Mouse (Mus musculus): ENCODE measurements around the gene Ikzf1. TPM values are rescaled to one million over a fixed set of nuclear protein-coding genes. Genes with fewer than 3 reads are reported as not detected.

The Ikzf1 gene
- total RNA-seq (2021) = 1 to 10 TPM; 3.4 to 4.0 TPM
- long read RNA-seq, experiment 1, partial matches to known transcripts = 1 of 3 reads
- long read RNA-seq, experiment 1, other reads (novel, unspliced or antisense) = 1 of 3 reads
- long read RNA-seq, experiment 2, full-length matches to known transcripts = 2 of 3 reads
- long read RNA-seq, experiment 2, partial matches to known transcripts = 1 of 3 reads
- long read RNA-seq, experiment 2, other reads (novel, unspliced or antisense) = 0 of 3 reads

DNA sequence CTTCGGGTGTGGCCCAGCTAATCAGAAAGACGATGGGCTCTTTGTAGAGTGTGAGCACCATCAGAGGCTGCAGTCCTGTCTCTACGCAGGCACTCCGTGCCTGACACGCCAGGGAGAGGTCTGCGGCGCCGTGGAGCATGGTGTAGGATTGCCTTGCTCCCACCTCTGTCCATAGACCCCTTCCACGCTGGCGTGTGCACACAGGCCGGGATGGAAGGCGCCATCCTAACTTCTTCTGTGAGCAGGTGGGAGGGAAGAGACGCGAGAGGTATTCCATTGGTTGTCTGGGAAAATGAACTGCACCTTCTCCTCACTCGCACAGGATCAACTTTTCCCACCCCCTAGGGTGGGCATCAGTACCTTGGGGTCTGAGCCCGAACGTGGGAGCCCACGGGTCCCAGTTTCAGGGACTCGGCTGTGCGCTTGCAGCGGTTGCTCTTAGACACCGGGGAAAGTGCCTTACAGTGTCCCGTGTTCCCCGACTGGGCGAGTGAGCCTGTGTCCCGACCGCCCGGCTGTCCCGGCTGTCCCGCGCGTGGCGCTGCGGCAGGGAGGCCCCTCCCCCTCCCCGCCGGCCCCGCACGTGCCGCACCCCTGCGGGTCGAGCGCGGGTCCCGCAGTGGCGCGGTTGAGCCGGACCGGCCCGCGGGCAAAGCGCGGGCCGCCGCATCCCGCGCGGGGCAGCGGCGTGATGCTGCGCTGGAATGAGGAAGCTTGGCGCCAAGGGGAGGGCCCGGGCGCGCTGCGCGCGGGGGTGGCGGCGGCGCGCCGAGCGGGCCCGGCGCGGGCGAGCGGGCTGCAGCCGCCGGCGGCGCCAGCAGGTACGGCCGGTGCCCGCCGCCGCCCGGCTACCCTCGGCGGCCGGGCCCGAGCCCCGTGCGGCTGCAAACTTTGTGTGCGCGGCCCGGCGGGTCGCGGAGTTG is at the start of gene Ikzf1:
TSS of gene Ikzf1 (plus strand) at position 74 of the 923 bp plus-strand sequence.
- intact Hi-C loops (cut with DNase I) = no loop called here
- DNase-seq (ENCODE audit: low spot score in 2 of 2) = no peak

DNA sequence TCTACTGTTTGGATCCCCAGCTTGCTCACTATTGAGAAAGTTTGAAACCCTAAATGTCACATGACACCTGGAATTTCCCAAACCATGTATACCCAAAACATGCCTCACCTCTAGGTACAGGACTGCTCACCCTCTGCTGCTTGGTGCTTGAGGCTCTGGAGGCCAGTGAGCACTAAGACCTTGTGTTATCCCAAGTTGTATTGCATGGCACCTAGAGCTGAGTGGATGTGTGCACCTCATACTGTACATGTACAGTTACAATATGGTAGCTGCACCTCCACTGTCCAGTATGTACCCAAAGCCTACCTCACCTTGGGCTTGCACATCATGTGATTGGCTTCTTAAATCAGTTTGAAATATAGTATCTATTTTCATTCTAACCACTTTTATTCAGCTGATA is 40.5 kb upstream of the Ikzf1 start:
- intact Hi-C loops (cut with DNase I) = no loop called here
- no peak for DNase-seq (ENCODE audit: low spot score in 2 of 2)

DNA sequence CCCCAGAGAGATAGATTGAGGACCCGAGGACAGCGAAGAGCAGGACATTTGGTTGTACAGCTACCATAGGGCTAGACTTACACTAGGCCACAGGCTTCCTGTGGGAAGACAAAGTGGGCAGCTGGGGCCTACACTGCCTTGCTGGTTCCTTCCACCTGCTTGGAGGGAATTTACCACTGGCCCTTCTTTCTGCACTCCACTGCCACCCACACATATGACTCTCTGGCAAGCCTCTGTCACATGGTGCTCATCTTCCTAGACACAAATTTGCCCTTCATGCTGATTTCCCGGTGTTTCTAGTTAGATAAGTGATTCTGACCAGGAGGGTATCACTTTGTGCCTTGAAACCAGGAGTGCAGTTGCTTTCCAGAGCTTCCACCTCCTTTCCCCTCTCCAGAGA is 28.4 kb upstream of the Ikzf1 start:
- DNase-seq (ENCODE audit: low spot score in 2 of 2) = no peak
- intact Hi-C loops (cut with DNase I) = no loop called here

DNA sequence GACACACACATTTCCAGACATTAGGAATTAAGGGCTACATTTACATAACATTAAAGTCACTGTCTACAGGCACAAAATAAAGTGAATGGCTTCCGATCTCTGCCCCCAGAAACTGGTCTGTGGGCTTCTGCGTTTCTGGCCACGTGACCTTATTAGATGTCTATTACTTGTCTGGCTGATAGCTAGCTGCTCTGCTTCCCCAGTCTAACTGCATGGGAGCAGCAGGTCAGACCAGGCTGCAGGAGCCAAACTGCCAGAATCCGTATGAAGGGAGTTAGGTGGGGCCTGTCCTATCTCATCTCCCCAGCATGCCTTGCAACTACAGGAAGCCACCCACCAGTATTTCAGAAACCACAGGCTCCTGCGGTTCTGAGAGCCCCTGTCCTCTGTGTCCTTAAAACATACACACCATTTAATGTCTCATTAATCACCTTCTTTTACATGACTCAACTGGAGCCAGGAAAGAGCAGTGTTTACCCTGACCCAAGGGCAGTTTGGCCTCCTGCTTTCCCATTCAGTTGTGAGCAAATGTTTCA is 27.7 kb upstream of the Ikzf1 start:
- intact Hi-C loops (cut with DNase I) = no loop called here
- no peak for DNase-seq (ENCODE audit: low spot score in 2 of 2)

DNA sequence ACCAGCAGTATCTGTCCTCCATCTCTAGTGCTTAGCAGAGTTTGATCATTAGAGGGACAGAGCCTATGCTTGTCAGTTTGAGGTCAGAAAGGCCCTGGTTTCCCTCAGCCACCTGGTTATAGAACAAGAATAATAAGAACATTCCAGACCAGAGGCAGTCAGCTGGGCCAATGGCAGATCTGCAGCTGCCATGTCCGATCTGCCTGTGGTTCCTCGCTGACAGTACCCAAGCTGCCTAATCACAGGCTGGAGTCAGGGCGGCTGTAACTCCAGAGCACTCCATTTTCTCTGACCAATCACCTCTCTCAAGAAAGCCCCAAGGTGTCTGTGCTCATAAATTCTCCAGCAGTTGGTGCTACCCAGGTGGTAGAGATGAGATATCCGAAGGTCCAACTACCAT is 27.2 kb upstream of the Ikzf1 start:
- DNase-seq (ENCODE audit: low spot score in 2 of 2) = no peak
- intact Hi-C loops (cut with DNase I) = no loop called here

DNA sequence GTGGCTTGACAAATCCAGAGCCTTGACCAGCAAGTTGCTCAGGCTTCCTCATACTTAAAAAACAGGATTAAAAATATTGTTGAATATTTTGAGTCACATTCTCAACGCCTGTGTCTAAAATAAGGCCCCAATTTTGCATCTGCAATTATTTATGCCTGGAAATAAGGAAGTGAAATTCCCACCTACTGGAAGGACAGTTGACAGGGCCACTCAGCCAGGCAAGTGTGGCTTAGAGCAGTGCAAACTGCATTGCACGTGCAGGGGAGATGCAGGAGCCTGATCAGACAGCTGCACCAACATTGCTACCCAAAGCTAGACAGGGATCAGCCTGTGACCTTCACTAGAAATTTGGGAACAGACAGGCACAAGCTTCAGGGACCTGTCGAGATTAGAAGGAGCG is 26.0 kb upstream of the Ikzf1 start:
- intact Hi-C loops (cut with DNase I) = no loop called here
- DNase-seq (ENCODE audit: low spot score in 2 of 2) = no peak

DNA sequence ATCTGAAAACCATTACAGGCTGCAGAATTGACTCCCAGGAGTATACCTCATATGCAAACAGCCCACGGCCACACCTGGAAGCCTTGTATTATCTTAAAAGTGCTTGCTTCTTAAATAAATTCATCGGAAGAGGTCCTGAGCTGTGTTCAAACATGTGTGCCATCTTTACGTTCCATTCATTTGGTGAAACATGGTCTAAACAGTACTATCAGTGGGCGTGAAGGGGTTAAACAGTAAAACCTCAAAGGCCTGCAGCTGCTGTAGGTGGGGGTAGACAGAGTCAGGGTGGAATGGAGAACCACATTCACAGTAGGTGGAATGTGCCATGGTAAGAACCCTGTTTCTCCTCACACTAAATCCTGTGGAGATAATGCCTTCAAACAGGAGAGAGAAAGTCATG is 24.2 kb upstream of the Ikzf1 start:
- intact Hi-C loops (cut with DNase I) = no loop called here
- no peak for DNase-seq (ENCODE audit: low spot score in 2 of 2)

DNA sequence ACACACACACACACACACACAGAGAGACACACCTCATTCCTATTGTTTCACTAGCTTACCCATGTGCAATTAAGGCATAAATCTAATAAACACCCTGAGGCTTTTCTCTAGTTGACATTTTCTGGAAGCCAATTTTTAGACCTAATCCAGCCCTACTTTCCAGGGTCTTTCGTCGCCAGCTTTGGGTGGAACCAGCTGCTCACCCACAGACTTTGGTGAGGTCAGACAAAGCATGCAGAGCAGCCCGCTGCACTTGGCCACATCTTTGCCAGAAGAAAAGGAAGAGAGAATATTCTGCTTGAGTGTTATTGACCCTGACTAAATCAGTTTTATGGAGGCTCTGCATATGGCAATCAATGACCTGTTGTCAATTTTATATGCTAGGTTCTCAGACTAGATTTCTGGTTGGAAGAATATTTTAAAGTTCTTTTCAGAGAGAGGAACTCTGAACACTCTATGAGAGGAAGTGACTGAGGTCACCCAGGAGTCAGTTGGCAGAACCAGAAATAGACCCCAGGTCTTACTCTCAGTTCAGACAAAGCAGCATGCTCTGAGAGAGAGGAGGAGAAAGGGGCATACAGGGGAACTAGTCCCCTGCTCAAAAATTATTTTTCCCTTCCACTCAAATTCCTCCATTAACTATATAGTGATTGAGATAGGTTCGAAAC is 17.4 kb upstream of the Ikzf1 start:
- no peak for DNase-seq (ENCODE audit: low spot score in 2 of 2)
- intact Hi-C loops (cut with DNase I) = no loop called here

DNA sequence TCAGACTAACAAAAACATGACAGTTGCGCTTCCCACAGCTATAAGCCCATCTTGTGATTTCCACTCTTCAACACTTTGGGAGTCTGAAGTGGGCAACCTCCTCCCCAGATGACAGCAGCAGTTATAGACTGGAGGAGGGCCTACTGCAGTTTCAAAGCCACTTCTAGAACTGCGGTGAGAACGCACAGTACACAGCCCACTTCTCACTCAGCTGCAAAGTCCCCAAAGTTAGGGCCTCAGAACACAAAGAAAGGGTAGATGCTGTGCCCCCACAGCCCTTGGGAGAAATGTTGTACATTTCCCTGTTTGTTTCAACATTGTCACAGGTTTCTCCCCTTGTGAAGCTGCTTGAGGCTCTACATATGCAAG is 16.9 kb upstream of the Ikzf1 start:
- no peak for DNase-seq (ENCODE audit: low spot score in 2 of 2)
- intact Hi-C loops (cut with DNase I) = no loop called here

DNA sequence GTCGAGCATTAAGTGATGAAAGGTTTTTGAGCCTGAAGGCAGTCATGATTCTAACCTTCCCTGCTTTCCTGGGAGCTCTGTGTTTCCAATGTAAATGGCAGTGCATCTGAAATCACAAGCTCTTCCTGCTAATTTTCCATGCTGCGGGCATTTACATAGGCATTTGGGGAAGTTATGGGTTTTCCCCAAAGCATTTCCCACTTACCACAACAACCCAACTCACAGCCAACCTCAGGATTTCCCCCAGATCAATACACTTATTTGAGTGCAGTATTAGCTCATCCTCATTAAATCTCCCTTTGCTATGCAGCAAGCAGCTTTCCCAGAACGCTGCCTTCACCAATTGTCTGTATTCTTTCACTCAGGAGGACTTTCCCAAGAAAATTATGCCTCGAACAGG is 11.8 kb upstream of the Ikzf1 start:
- intact Hi-C loops (cut with DNase I) = no loop called here
- no peak for DNase-seq (ENCODE audit: low spot score in 2 of 2)

DNA sequence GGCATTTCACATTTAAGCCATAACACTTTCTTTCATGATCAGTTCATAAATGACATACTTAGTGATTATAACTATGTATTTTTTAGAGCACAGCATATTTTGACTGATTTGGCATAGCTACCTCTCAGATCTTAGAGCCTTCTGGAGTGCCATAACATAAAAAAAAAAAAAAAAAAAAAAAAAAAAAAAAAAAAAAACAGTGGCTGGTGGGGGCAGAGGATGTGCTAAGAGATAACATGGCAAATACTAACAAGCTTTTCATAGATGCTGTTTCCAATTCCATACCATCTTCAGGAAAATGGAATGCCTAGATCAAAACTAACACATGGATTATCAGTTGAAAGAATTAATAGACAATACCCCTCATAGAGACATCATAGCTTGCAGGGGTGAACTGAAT is 9.7 kb upstream of the Ikzf1 start:
- DNase-seq (ENCODE audit: low spot score in 2 of 2) = no peak
- intact Hi-C loops (cut with DNase I) = no loop called here

DNA sequence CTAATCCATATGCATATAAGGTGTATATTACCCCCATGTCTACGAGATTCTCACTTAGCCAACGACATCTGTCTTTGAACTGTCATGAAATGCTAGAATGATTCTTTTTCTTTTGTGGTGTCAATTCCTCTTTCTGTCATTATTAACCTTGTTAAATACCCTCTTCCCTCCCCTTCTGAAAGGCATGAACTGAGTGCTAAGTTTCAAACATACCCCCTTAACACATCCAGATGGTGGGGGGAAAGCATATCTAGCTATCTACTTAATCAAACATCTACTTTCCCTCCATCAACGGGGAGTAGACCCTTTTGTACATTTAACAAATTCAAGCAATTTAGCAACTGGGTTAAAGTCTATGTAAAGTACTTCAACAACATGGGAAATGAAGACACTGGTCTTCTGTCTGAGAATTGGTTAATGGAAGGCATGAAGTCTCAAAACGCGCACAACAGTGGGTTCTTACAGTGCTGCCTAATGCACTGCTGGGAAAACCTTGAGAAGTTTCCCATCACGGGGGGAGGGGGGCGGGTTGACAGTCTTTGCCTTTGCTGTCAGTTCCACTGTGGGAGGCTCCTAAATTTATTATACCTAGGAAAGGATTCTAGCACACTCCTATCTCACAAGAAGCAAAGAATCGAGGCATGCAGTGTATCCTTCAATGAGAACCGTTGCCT is 8.6 kb upstream of the Ikzf1 start:
- intact Hi-C loops (cut with DNase I) = no loop called here
- no peak for DNase-seq (ENCODE audit: low spot score in 2 of 2)

DNA sequence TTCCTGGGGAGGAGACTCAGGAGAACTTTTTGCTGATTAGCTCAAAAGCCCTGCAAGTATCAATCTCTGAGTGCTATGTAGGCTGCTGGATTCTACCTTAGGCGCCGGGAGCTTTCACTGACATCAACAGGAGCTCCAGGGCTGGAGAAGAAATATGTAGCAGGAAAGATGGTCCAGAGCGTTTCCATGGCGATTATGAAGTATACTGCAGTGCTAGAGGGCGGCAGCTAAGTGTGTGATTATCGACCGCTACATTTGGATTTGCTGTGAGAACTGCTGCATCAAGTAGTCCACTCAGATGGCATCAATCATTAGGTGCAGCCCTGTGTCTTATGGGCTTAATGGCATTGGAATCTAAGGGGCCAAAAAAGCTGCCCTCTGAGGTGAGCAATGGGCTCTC is 7.6 kb upstream of the Ikzf1 start:
- intact Hi-C loops (cut with DNase I) = no loop called here
- DNase-seq (ENCODE audit: low spot score in 2 of 2) = peak in 1 of 2 experiments; percentile 11

DNA sequence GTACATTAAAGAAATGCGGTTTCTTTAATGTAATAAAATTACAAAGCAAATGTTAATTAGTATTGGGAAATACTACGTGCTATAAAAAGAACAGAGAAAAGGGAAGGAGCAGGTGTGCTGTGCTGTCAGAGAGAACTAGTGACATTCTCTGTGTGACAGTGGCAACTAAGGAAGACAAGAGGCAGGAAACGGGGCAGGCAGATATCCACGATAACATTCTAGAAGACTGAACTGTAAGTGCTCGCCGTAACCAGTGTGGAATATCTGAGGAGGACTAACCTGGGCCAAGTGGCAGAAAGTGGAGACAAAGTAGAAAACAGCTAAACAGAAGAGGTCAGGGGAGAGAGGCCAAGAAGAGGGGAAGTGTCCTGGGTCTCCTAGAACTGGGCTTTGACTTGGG is 5.8 kb upstream of the Ikzf1 start:
- DNase-seq (ENCODE audit: low spot score in 2 of 2) = no peak
- intact Hi-C loops (cut with DNase I) = no loop called here

DNA sequence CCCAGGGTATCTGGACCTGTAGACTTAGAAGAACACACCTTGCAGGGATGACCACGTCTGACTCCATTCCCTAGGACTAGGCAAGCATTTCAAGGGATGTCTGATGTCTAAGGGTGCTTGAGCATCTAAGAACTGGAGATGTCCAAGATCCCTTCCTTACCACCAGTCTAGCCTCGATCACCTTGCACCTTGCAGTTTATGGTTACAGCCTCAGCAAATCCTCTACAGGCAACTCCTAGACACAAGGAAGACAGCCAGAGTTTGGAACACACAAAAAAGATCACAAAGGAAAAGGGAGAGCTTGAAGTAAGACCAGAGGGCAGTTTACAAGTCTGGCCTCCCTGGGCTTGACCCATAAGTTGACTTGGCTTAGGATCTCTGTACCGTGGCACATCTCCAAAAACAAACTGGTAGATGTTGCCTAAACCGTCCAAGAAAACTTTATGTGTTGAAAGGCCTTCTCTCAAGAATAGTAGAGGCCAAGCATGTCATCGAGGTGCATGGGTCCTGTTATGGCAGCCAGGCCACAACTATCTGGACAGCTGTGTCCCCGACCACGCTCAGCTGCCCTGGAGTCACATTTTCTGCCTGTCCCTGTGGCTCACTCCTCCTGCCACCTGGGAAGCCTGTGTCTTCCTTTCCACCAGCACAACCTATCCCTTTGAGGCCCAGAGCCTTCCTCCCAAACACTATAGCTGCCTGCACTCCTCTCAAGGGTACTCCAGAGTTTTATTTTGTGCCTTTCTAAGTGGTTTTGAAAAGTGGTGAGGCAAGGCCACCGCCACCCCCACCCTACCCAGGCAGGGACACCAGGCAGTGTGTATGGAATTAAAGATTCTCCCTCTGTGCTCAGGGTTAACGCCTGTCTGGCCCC is 510 bp upstream of the Ikzf1 start:
- no peak for DNase-seq (ENCODE audit: low spot score in 2 of 2)
- intact Hi-C loops (cut with DNase I) = no loop called here

DNA sequence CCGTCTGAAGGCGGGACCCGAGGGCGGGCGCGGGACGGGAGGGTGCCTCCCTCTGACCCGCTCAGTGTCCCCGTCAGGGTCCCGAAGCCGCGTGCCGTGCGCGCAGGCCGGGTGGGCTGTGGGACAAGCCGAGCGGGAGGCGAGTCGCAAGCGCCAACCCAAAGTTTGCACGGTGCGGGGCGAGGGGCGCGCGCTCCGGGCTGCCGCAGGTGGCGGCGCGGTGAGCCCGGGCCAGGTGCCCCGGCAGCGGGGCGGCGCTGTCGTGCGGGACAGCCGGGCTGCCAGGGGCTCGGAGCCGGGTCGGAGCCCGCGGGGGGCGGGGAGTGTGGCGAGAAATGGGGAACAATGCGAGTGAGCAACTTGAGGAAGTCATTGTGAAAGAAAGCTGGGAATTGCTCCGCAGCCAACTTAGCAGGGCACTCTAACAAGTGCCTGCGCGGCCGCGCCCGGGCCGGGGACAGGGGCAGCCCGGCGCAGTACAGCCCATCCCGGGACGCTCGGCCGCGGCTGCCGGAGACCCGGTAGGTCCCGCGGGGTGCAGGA is 1.1 kb downstream of the Ikzf1 start:
- intact Hi-C loops (cut with DNase I) = no loop called here
- peak; percentile 34 to 49 for DNase-seq (ENCODE audit: low spot score in 2 of 2)

DNA sequence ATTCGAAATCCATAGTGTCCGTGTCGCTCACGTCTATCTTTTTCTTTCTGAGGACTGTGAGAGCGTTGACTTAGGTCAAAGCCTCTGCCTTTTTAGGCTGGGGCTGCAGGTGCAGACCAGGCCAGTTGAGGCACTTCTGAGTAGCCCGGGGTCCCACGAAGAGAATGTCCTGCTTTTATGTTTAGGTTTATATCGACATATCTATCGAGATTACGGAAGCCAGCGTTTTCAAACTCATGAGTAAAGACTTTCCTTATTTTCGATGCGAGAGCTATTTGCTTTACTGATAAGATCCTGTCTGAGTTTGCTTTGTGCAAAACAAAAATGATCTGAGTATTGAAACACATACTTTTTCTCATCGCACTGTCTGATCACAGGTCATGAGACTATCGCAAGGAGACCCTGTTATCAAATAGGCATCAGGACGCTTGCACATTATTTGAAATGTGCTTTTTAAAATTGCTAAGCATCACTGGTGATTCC is 1.8 kb downstream of the Ikzf1 start:
- DNase-seq (ENCODE audit: low spot score in 2 of 2) = no peak
- intact Hi-C loops (cut with DNase I) = no loop called here

DNA sequence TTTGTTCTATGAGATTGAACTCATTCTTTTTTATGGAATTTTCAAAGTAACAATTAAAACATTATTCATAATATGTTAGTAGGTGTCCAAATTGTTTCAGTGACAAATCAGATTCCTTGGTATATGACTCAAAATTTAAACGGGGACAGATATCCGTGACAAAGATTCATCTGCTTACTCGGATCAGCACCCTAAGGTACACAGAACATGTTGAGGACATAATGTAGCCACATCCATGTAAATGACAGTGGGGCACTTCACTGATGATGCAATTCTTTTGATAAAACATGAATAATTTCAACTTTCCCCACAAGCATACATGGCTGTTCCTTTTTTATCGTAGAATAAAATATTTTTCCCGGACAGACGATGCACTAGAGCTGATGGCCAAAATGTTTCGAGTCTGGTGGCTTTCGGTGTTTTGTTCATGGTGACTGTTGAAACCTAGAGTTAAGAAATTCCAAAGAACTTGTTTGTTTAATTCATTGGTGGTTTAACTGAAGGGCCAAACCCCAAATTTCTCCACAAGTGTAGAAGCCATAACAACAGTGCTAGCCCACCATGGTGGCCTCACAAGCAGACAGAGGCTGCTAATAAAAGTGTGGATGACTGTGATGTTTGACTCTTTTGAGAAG is 2.9 kb downstream of the Ikzf1 start:
- intact Hi-C loops (cut with DNase I) = no loop called here
- no peak for DNase-seq (ENCODE audit: low spot score in 2 of 2)
